Mouse (Mus musculus): ENCODE measurements around the gene Med24.

GRCm38 (mm10) chr11:98707401-98708281, 21.6 kb downstream of the Med24 start:
- TF ChIP-seq CTCF (IDR thresholded peaks at IDR 0.05; ENCODE audit: extremely low read depth, insufficient read depth, low read length) (no peak), POLR2A (IDR thresholded peaks at IDR 0.05; ENCODE audit: extremely low read depth, insufficient read depth, low read length) (no peak)
